Mouse (Mus musculus) gastrocnemius, adult 2 months (tissue): ENCODE data around the gene Nebl. TPM values are rescaled to one million over a fixed set of nuclear protein-coding genes. Genes with fewer than 3 reads are reported as not detected.

Experiments
- DNase-seq: peaks from one replicate; pipeline ENCODE4 v3.0.0; 2022
- H3K27ac ChIP-seq: fragments of 200-600 bp; 2 replicates; pipeline ENCODE4 v1.8.1; 2022; ENCODE audit warnings: mild to moderate bottlenecking
- H3K4me3 ChIP-seq: fragments of 200-600 bp; 2 replicates; pipeline ENCODE4 v1.8.1; 2022; ENCODE audit warnings: mild to moderate bottlenecking, moderate library complexity
- CTCF ChIP-seq: fragments of 200-600 bp; IDR thresholded peaks from 2 replicates; pipeline ENCODE4 v1.8.1; 2022; ENCODE audit warnings: antibody characterized with exemption, mild to moderate bottlenecking, moderate library complexity
- intact Hi-C: fragments of 180-260 bp; cut with DNase I; formaldehyde crosslinking; loops from one replicate; pipeline ENCODE4 v1.15.1; 2025
- total RNA-seq, 2 experiments: library from RNA; stranded (reverse); gene quantifications; 2 replicates each; pipeline ENCODE4 v1.2.3; 2021

The Nebl gene
- total RNA-seq, 2 experiments from 2014 or later: 0.43 to 1.5 TPM

- DNase-seq: no peak
- no peak overlapping the region for H3K27ac ChIP-seq
- intact Hi-C loops: no loop called here
- no peak overlapping the region for H3K4me3 ChIP-seq
- TF ChIP-seq CTCF: no peak
Observed at GRCm38 (mm10) chr2:17698161-17699087, 32.8 kb downstream of the Nebl start.

GRCm38 (mm10) chr2:17692926-17693325 is 38.3 kb downstream of the Nebl start:
- no peak for DNase-seq
- no peak for TF ChIP-seq CTCF
- intact Hi-C loops: loop anchor here (2.0 kb wide), 1 partner anchor 22 kb away; no protein-coding TSS in a partner anchor
- no peak overlapping the region for H3K27ac ChIP-seq
- no peak overlapping the region for H3K4me3 ChIP-seq

GRCm38 (mm10) chr2:17690264-17690663 is 41.0 kb downstream of the Nebl start:
- H3K27ac ChIP-seq: no peak overlapping the region
- intact Hi-C loops: no loop called here
- no peak overlapping the region for H3K4me3 ChIP-seq
- no peak for DNase-seq
- TF ChIP-seq CTCF: no peak

GRCm38 (mm10) chr2:17687141-17687540 is 44.1 kb downstream of the Nebl start:
- intact Hi-C loops: no loop called here
- DNase-seq: no peak
- TF ChIP-seq CTCF: no peak
- no peak overlapping the region for H3K27ac ChIP-seq
- H3K4me3 ChIP-seq: no peak overlapping the region

GRCm38 (mm10) chr2:17683326-17684040 is 47.8 kb downstream of the Nebl start:
- DNase-seq: no peak
- no peak for TF ChIP-seq CTCF
- no peak overlapping the region for H3K27ac ChIP-seq
- H3K4me3 ChIP-seq: no peak overlapping the region
- intact Hi-C loops: no loop called here

GRCm38 (mm10) chr2:17672156-17672555 is 59.1 kb downstream of the Nebl start:
- DNase-seq: no peak
- Histone ChIP-seq H3K27ac (no peak overlapping the region), H3K4me3 (no peak overlapping the region)
- no peak for TF ChIP-seq CTCF
- intact Hi-C loops: no loop called here

- no peak for DNase-seq
- intact Hi-C loops: loop anchor here (2.0 kb wide), 1 partner anchor 21 kb away; no protein-coding TSS in a partner anchor
- no peak for TF ChIP-seq CTCF
- Histone ChIP-seq H3K27ac (no peak overlapping the region), H3K4me3 (no peak overlapping the region)
Observed at GRCm38 (mm10) chr2:17671566-17671965, 59.7 kb downstream of the Nebl start.

GRCm38 (mm10) chr2:17669953-17670352 is 61.3 kb downstream of the Nebl start:
- TF ChIP-seq CTCF: no peak
- H3K4me3 ChIP-seq: no peak overlapping the region
- no peak overlapping the region for H3K27ac ChIP-seq
- no peak for DNase-seq
- intact Hi-C loops: loop anchor here (2.0 kb wide), 1 partner anchor 23 kb away; no protein-coding TSS in a partner anchor

GRCm38 (mm10) chr2:17669000-17669399 is 62.3 kb downstream of the Nebl start:
- no peak for TF ChIP-seq CTCF
- intact Hi-C loops: no loop called here
- DNase-seq: no peak
- Histone ChIP-seq H3K4me3 (no peak overlapping the region), H3K27ac (no peak overlapping the region)

- no peak for DNase-seq
- intact Hi-C loops: no loop called here
- Histone ChIP-seq H3K27ac (no peak overlapping the region), H3K4me3 (0 out of 2 replicates have a peak overlapping the region, but pooled peaks have one; percentile 9)
- no peak for TF ChIP-seq CTCF
Observed at GRCm38 (mm10) chr2:17658176-17658575, 73.1 kb downstream of the Nebl start.

- H3K27ac ChIP-seq: no peak overlapping the region
- no peak for TF ChIP-seq CTCF
- no peak for DNase-seq
- H3K4me3 ChIP-seq: no peak overlapping the region
- intact Hi-C loops: no loop called here
Observed at GRCm38 (mm10) chr2:17650147-17650834, 81.0 kb downstream of the Nebl start.

GRCm38 (mm10) chr2:17649728-17650127 is 81.5 kb downstream of the Nebl start:
- H3K27ac ChIP-seq: no peak overlapping the region
- TF ChIP-seq CTCF: no peak
- intact Hi-C loops: no loop called here
- no peak for DNase-seq
- H3K4me3 ChIP-seq: no peak overlapping the region
